Mouse (Mus musculus) forebrain, embryonic 13.5 days (tissue): ENCODE measurements at regions not wholly inside any gene's neighbourhood (a gene's known extent, or its start where the extent isn't known, plus 50 kb on each side); places are given as distances from the start of the nearest gene placed in this dataset.
"Not testable (repeated sequence)": the region's sequence is repeated elsewhere in the genome, so short reads cannot be mapped to it uniquely, and the experiment has no call there.

Source experiments
- ATAC-seq: fragments of 200-750 bp; cut with Nextera tagmentation; 2 replicates; pipeline ENCODE4 v1.8.0; 2017
- H3K27ac ChIP-seq: fragments of 300-500 bp; sonication (generic); 2 replicates; pipeline ENCODE4 v1.5.1; 2015; ENCODE audit warnings: inconsistent platforms, mild to moderate bottlenecking, moderate library complexity
- H3K27me3 ChIP-seq: fragments of 300-500 bp; sonication (generic); 2 replicates; pipeline ENCODE4 v1.6.1; 2015; ENCODE audit warnings: mild to moderate bottlenecking, inconsistent platforms
- H3K36me3 ChIP-seq: fragments of 300-500 bp; sonication (generic); 2 replicates; pipeline ENCODE4 v1.6.1; 2015; ENCODE audit warnings: mild to moderate bottlenecking, inconsistent platforms; ENCODE audit not compliant: poor library complexity, severe bottlenecking
- H3K4me1 ChIP-seq: fragments of 300-500 bp; sonication (generic); 2 replicates; pipeline ENCODE4 v1.6.1; 2015; ENCODE audit warnings: inconsistent platforms
- H3K4me2 ChIP-seq: fragments of 300-500 bp; sonication (generic); 2 replicates; pipeline ENCODE4 v1.6.1; 2015; ENCODE audit warnings: inconsistent platforms, mild to moderate bottlenecking, moderate library complexity
- H3K4me3 ChIP-seq: fragments of 300-500 bp; sonication (generic); 2 replicates; pipeline ENCODE4 v1.5.1; 2015; ENCODE audit warnings: mild to moderate bottlenecking, inconsistent platforms
- H3K9ac ChIP-seq: fragments of 300-500 bp; sonication (generic); 2 replicates; pipeline ENCODE4 v1.6.1; 2015; ENCODE audit warnings: mild to moderate bottlenecking, inconsistent platforms
- H3K9me3 ChIP-seq: fragments of 300-500 bp; sonication (generic); replicated peaks from 2 replicates; pipeline ENCODE4 v1.6.1; 2016; ENCODE audit warnings: inconsistent platforms
- WGBS: fragments of 180-500 bp; shearing (Covaris S2); methylation state at CpG from one replicate; pipeline ENCODE4 v1.1.7; 2015; 5-methylcytosine and 5-hydroxymethylcytosine counted together

- H3K9me3 ChIP-seq, H3K4me2 ChIP-seq, H3K36me3 ChIP-seq, ATAC-seq, H3K4me3 ChIP-seq, H3K27me3 ChIP-seq, H3K4me1 ChIP-seq, H3K9ac ChIP-seq, H3K27ac ChIP-seq: not testable (repeated sequence)
- WGBS = 91% methylated on average over 11 of the region's 11 CpGs
Observed at GRCm38 (mm10) chr19:35761750-35762149, 295.6 kb downstream of the Htr7 start.

DNA sequence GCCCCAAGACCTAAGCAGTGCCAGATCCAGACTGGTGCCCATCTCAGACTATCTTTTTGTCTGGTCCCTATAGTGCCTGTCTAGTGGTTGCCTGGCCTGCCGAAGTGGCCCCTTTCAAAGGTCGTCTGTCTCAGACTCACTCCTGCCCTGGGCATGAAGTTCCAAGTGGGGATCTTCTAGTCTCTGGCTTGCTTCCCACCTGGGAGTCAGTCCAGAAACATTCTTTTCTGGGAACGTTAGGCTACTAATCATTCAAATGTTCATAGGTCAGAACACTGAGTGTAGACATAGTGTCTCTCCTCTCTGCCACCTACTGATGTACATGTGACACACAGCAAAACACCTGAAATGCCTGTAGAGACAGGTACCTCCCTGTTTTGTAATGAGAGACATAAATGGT lies 297.6 kb downstream of the Htr7 start:
- Histone ChIP-seq H3K9me3 (no peaks in the 10 kb centered on the region), H3K4me3 (no peak overlapping the region), H3K4me2 (no peak overlapping the region), H3K27ac (no peak overlapping the region), H3K4me1 (no peaks in the 10 kb centered on the region), H3K9ac (no peak overlapping the region), H3K27me3 (no peaks in the 10 kb centered on the region), H3K36me3 (no peaks in the 10 kb centered on the region)
- WGBS = 91% methylated on average over 3 of the region's 3 CpGs
- no peak for ATAC-seq

DNA sequence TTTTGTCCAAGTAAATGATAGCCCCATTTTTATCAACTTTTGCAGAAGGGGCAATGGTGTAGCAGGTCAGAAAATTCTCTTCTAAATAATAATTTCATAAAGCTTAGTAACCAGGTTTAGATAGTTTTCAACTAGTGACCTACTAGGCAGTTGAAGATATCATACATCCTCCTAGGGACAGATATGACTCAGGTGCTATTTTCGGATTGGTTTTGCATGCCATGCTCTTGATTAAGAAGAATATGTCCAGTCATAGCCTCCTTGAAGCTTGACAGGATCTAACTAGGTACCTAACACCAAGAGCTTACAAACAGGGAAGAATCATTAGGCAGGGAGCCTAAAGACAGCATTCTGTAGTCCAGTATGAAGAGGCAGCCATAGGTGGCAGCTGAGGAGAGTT lies 301.8 kb downstream of the Htr7 start:
- 77% methylated on average over 1 of the region's 1 CpGs for WGBS
- H3K4me1 ChIP-seq = no peaks in the 10 kb centered on the region
- no peak overlapping the region for H3K4me2 ChIP-seq
- H3K9me3 ChIP-seq = no peaks in the 10 kb centered on the region
- no peaks in the 10 kb centered on the region for H3K36me3 ChIP-seq
- no peak overlapping the region for H3K27ac ChIP-seq
- no peak overlapping the region for H3K9ac ChIP-seq
- no peak overlapping the region for H3K4me3 ChIP-seq
- H3K27me3 ChIP-seq = no peaks in the 10 kb centered on the region
- ATAC-seq = no peak

DNA sequence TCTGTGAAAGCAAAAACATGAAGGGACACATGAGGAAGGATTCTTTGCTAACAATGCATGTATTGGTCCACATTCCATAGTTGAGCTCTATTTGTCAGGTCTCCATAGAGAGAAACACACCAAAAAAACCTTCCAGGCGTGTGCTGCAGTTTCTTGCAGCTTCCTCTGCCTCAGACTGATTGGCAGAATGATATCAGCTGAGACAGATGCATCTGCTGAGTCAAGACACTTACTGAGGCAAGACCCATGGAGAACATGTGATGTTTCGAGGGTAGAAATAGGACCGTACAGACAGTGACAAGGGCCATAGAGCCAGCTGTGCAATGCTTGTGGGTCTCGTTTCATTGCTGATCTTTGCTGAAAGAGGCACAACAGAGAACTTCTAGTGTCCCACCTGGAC lies 321.6 kb downstream of the Htr7 start:
- H3K36me3 ChIP-seq = no peaks in the 10 kb centered on the region
- no peak overlapping the region for H3K4me2 ChIP-seq
- H3K4me1 ChIP-seq = no peaks in the 10 kb centered on the region
- H3K9me3 ChIP-seq = no peaks in the 10 kb centered on the region
- H3K27me3 ChIP-seq = no peaks in the 10 kb centered on the region
- 87% methylated on average over 4 of the region's 4 CpGs for WGBS
- H3K4me3 ChIP-seq = no peak overlapping the region
- H3K27ac ChIP-seq = no peak overlapping the region
- no peak overlapping the region for H3K9ac ChIP-seq
- no peak for ATAC-seq

GRCm38 (mm10) chr19:35728436-35729060 lies 328.8 kb downstream of the Htr7 start:
- no peaks in the 10 kb centered on the region for H3K36me3 ChIP-seq
- no peak overlapping the region for H3K4me3 ChIP-seq
- no peaks in the 10 kb centered on the region for H3K27me3 ChIP-seq
- H3K9ac ChIP-seq = no peak overlapping the region
- H3K27ac ChIP-seq = no peak overlapping the region
- no peaks in the 10 kb centered on the region for H3K4me1 ChIP-seq
- 72% methylated on average over 3 of the region's 3 CpGs for WGBS
- ATAC-seq = no peak
- no peaks in the 10 kb centered on the region for H3K9me3 ChIP-seq
- H3K4me2 ChIP-seq = no peak overlapping the region
